Comparison of ENCODE assay signal across 8 mouse cellular contexts in the genomic region with DNA sequence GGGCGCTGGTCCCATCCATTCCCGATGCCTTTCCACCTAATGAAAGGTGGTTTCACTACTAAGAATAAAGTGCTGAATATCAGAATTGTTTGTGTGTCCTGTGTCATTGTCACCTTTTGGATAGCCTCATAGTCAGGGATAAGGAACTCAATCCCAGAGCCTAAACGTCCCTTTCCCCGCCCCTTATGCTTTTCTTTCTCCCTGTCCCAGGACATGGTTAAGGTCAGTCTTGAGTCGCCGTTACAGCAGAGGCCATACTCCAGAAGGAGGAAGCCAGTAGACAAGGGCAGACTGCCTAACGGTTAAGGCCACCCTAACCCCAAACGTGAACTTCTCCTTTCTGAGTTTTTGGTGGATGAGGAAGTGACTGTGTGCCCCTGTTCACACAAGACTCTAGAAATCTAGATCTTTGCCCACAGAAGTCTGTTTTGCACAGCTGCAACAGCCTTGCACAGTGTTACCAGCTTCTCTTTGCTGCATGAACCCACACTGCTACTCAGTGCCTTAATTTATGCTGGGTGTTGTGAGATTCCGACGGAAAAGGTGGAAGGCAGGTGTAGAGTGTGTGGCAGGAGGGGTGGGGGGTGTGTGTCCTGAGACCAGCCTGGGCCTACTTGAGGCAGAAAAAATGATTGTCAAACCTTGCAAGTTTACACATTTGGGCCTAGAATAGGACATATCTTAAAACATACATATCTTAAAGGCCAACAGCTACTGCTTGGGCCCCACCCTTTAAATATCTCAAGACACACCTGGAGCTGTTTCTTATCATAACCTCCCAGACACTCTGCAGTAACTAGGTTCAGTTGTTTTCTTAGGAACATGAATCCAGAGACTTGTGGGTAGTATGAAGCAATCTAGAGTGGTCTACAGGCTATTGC. TPM values are rescaled to one million over a fixed set of nuclear protein-coding genes. Genes with fewer than 3 reads are reported as not detected.
DNase-seq lines count a peak whose midpoint lies in the region; ATAC-seq lines count a peak whose summit lies in the region.

No protein-coding gene starts in this region.

- H3K36me3 ChIP-seq in kidney, embryonic 15.5 days: peaks cover 24% of the 10 kb centered on the region

- peak; percentile 43 for DNase-seq in 3T3-L1 (ENCODE audit: low read depth, low spot score)
- peak; percentile 53 for DNase-seq in adrenal gland, postnatal 14 days
- DNase-seq in lung, postnatal 36 days: peak; percentile 69
- peak; percentile 26 to 44 for DNase-seq in spleen, adult 18-20 months
- DNase-seq in cerebellum, postnatal 10 days: no peak
- no peak for DNase-seq in layer of hippocampus, adult 11-12 months (ENCODE audit: low spot score)

- peaks cover 41% of the 10 kb centered on the region for H3K4me1 ChIP-seq in kidney, embryonic 15.5 days

- 49% methylated on average over 10 of the region's 10 CpGs for WGBS in kidney, embryonic 15.5 days

- peak overlapping the region; percentile 96 for H3K27ac ChIP-seq in kidney, embryonic 15.5 days

- peak overlapping the region; percentile 86 for H3K9ac ChIP-seq in kidney, embryonic 15.5 days

- peak overlapping the region; percentile 73 for H3K4me3 ChIP-seq in kidney, embryonic 15.5 days (replicated peaks)

- no peaks in the 10 kb centered on the region for H3K9me3 ChIP-seq in kidney, embryonic 15.5 days (replicated peaks)

- no peaks in the 10 kb centered on the region for H3K27me3 ChIP-seq in kidney, embryonic 15.5 days

- H3K4me2 ChIP-seq in kidney, embryonic 15.5 days: peak overlapping the region; percentile 78

- peak; percentile 43 for ATAC-seq in granulocyte monocyte progenitor cell, adult 5-6 weeks (replicated peaks; ENCODE audit: poor library complexity, severe bottlenecking)
- no peak for ATAC-seq in kidney, embryonic 15.5 days (replicated peaks; ENCODE audit: low FRiP score)

RNA-seq across cellular contexts. Expression of gene Gpx1, which starts 1.8 kb away (rescaled TPM):
- total RNA-seq in adrenal gland, postnatal 14 days (2021): 551 and 754 TPM in 2 replicates
- total RNA-seq in granulocyte monocyte progenitor cell, adult 5-6 weeks (2014; fragmentation: Nextera tagmentation): 2,602 and 2,684 TPM in 2 replicates
- 1,938 and 2,180 TPM in 2 replicates for total RNA-seq in granulocyte monocyte progenitor cell, adult 5-6 weeks (2017)
- polyA plus RNA-seq in kidney, embryonic 15.5 days (2015; fragmentation: Nextera tagmentation; extraction: Ambion mirVana): 695 and 743 TPM in 2 replicates

RNA-seq across cellular contexts. Expression of gene Usp4, which starts 7.2 kb away (rescaled TPM):
- 101 and 117 TPM in 2 replicates for total RNA-seq in adrenal gland, postnatal 14 days (2021)
- 78.5 and 89.4 TPM in 2 replicates for total RNA-seq in granulocyte monocyte progenitor cell, adult 5-6 weeks (2014; fragmentation: Nextera tagmentation)
- 62.7 and 75.5 TPM in 2 replicates for total RNA-seq in granulocyte monocyte progenitor cell, adult 5-6 weeks (2017)
- polyA plus RNA-seq in kidney, embryonic 15.5 days (2015; fragmentation: Nextera tagmentation; extraction: Ambion mirVana): 95.2 and 105 TPM in 2 replicates

RNA-seq across cellular contexts. Expression of gene Tcta, which starts 34.5 kb away (rescaled TPM):
- total RNA-seq in adrenal gland, postnatal 14 days (2021): 30.4 and 34.1 TPM in 2 replicates
- total RNA-seq in granulocyte monocyte progenitor cell, adult 5-6 weeks (2014; fragmentation: Nextera tagmentation): 13.7 and 16.6 TPM in 2 replicates
- total RNA-seq in granulocyte monocyte progenitor cell, adult 5-6 weeks (2017): 4.1 and 6.7 TPM in 2 replicates
- 31.6 and 32.2 TPM in 2 replicates for polyA plus RNA-seq in kidney, embryonic 15.5 days (2015; fragmentation: Nextera tagmentation; extraction: Ambion mirVana)

RNA-seq across cellular contexts. Expression of gene Rhoa, which starts 34.6 kb away (rescaled TPM):
- 359 and 362 TPM in 2 replicates for total RNA-seq in adrenal gland, postnatal 14 days (2021)
- 256 and 296 TPM in 2 replicates for total RNA-seq in granulocyte monocyte progenitor cell, adult 5-6 weeks (2014; fragmentation: Nextera tagmentation)
- total RNA-seq in granulocyte monocyte progenitor cell, adult 5-6 weeks (2017): 242 and 247 TPM in 2 replicates
- 462 and 484 TPM in 2 replicates for polyA plus RNA-seq in kidney, embryonic 15.5 days (2015; fragmentation: Nextera tagmentation; extraction: Ambion mirVana)

RNA-seq across cellular contexts. Expression of gene Amt, which starts 43.8 kb away (rescaled TPM):
- total RNA-seq in adrenal gland, postnatal 14 days (2021): 6.8 and 13.2 TPM in 2 replicates
- 0.19 and 0.70 TPM in 2 replicates for total RNA-seq in granulocyte monocyte progenitor cell, adult 5-6 weeks (2014; fragmentation: Nextera tagmentation)
- total RNA-seq in granulocyte monocyte progenitor cell, adult 5-6 weeks (2017): 1.8 TPM in 1 of 2 replicates, not detected in the other
- polyA plus RNA-seq in kidney, embryonic 15.5 days (2015; fragmentation: Nextera tagmentation; extraction: Ambion mirVana): 35.9 and 38.0 TPM in 2 replicates

Comparison
In these comparisons a context has a peak if more than half of its experiments do, and no peak if none do; other contexts are left out.
1. DNase-seq: peak in 3T3-L1 (single experiment), adrenal gland, postnatal 14 days (single experiment), lung, postnatal 36 days (single experiment) and spleen, adult 18-20 months (2 of 2); none in cerebellum, postnatal 10 days (0 of 2) and layer of hippocampus, adult 11-12 months (single experiment).